26 mouse cellular contexts compared by ENCODE assay signal in the genomic region with DNA sequence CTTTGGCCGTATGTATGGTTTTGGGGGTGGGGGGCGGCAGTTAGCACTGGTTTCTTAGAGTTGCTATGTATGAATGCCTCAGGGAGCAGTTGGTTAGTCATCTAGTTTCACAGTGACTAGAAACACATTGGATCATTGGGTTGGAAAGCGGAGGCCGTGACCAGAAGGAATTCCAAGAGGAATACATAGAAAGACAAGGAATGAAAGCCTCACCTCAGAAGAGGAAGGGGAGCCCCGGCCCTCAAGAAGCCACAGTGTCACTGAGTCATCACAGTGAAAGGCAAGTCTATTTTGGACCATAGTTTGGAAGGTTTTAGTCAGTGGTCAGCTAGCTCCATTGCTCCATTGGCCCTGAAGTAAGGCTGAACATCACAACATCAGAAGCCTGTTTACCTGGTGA.
DNase-seq lines count a peak whose midpoint lies in the region; ATAC-seq and TF ChIP-seq lines count a peak whose summit lies in the region.
"Had no signal": no experiment of that assay in that cellular context is flagged by ENCODE, and none has a peak within 500 bp of the region (broad histone marks: within the 10 kb centered on the region; RNA-seq: fewer than 3 reads in every experiment).

No protein-coding gene starts in this region.

- H3K27me3 ChIP-seq in forebrain, embryonic 12.5 days = no peaks in the 10 kb centered on the region
- no peaks in the 10 kb centered on the region for H3K27me3 ChIP-seq in forebrain, embryonic 11.5 days (ENCODE audit: control insufficient read depth, insufficient read depth, low read length)
- no peaks in the 10 kb centered on the region for H3K27me3 ChIP-seq in kidney, postnatal 0 days (ENCODE audit: insufficient read depth, low read length)
- no peaks in the 10 kb centered on the region for H3K27me3 ChIP-seq in kidney, embryonic 14.5 days (ENCODE audit: control insufficient read depth, insufficient read depth, low read length)
- H3K27me3 ChIP-seq: embryonic facial prominence, embryonic 15.5 days; intestine, embryonic 15.5 days; megakaryocyte, embryonic 14.5 days; midbrain, embryonic 13.5 days; neural tube, embryonic 12.5 days; stomach, embryonic 15.5 days had no signal

- no peaks in the 10 kb centered on the region for H3K9me3 ChIP-seq in forebrain, embryonic 12.5 days
- no peaks in the 10 kb centered on the region for H3K9me3 ChIP-seq in forebrain, embryonic 11.5 days (ENCODE audit: control insufficient read depth, low read length)
- no peaks in the 10 kb centered on the region for H3K9me3 ChIP-seq in kidney, postnatal 0 days (replicated peaks; ENCODE audit: low read length)
- no peaks in the 10 kb centered on the region for H3K9me3 ChIP-seq in kidney, embryonic 14.5 days (ENCODE audit: control insufficient read depth, low read length)
- H3K9me3 ChIP-seq: embryonic facial prominence, embryonic 15.5 days; intestine, embryonic 15.5 days; megakaryocyte, embryonic 14.5 days; midbrain, embryonic 13.5 days; neural tube, embryonic 12.5 days; stomach, embryonic 15.5 days had no signal

- H3K9ac ChIP-seq in forebrain, embryonic 12.5 days = no peak overlapping the region
- H3K9ac ChIP-seq in forebrain, embryonic 11.5 days (ENCODE audit: low read length) = no peak overlapping the region
- no peak overlapping the region for H3K9ac ChIP-seq in kidney, postnatal 0 days (ENCODE audit: low read depth, low read length)
- no peak overlapping the region for H3K9ac ChIP-seq in kidney, embryonic 14.5 days (ENCODE audit: low read depth, low read length)
- H3K9ac ChIP-seq: embryonic facial prominence, embryonic 15.5 days; intestine, embryonic 15.5 days; liver, embryonic 14.5 days; lung, embryonic 14.5 days; midbrain, embryonic 13.5 days; neural tube, embryonic 12.5 days; stomach, embryonic 15.5 days had no signal

- no peaks in the 10 kb centered on the region for H3K79me2 ChIP-seq in macrophage (ENCODE audit: inconsistent target)

- no peak for ATAC-seq in forebrain, embryonic 12.5 days (ENCODE audit: low FRiP score)
- no peak for ATAC-seq in forebrain, embryonic 11.5 days (replicated peaks; ENCODE audit: low FRiP score)
- peak; percentile 46; the same call in 1 of the 2 replicates for ATAC-seq in kidney, postnatal 0 days (replicated peaks; ENCODE audit: low FRiP score, low read depth)
- ATAC-seq in kidney, embryonic 14.5 days (ENCODE audit: low FRiP score, low TSS enrichment) = no peak
- ATAC-seq in cerebellum, adult (ENCODE audit: insufficient number of reproducible peaks, low FRiP score, low TSS enrichment) = no peak
- ATAC-seq: hindbrain, embryonic 16.5 days; intestine, embryonic 15.5 days; midbrain, embryonic 13.5 days had no signal

- no peak for DNase-seq in forebrain, embryonic 11.5 days (ENCODE audit: low spot score)
- DNase-seq in kidney, postnatal 0 days (ENCODE audit: low spot score) = no peak
- DNase-seq in NIH3T3 (ENCODE audit: low read depth) = peak; percentile 20
- no peak for DNase-seq in gastrocnemius, postnatal 4 days (ENCODE audit: low spot score in 2 of 2)
- DNase-seq: adrenal gland, postnatal 10 days; cerebellum, adult 9-10 months; gastrocnemius, postnatal 10 days; heart, adult 2 months; kidney, adult 9 months; layer of hippocampus, postnatal 36 days; lung, embryonic 14.5 days; right cerebral cortex, adult 18-20 months; right cerebral cortex, postnatal 4 days; thymus, postnatal 25 days had no signal

- no peak overlapping the region for H3K4me3 ChIP-seq in forebrain, embryonic 12.5 days (replicated peaks)
- no peak overlapping the region for H3K4me3 ChIP-seq in forebrain, embryonic 11.5 days (ENCODE audit: low read depth, low read length)
- no peak overlapping the region for H3K4me3 ChIP-seq in kidney, postnatal 0 days (replicated peaks; ENCODE audit: low read depth, low read length)
- no peak overlapping the region for H3K4me3 ChIP-seq in kidney, embryonic 14.5 days (ENCODE audit: low read length)
- no peak overlapping the region for H3K4me3 ChIP-seq in macrophage (ENCODE audit: inconsistent target)
- H3K4me3 ChIP-seq: embryonic facial prominence, embryonic 15.5 days; heart, adult 2 months; intestine, embryonic 15.5 days; megakaryocyte, embryonic 14.5 days; midbrain, embryonic 13.5 days; neural tube, embryonic 12.5 days; stomach, embryonic 15.5 days had no signal

- no peak overlapping the region for H3K4me2 ChIP-seq in forebrain, embryonic 12.5 days
- no peak overlapping the region for H3K4me2 ChIP-seq in forebrain, embryonic 11.5 days (ENCODE audit: low read depth, low read length, severe bottlenecking)
- H3K4me2 ChIP-seq in kidney, postnatal 0 days (ENCODE audit: low read length) = no peak overlapping the region
- H3K4me2 ChIP-seq in kidney, embryonic 14.5 days (replicated peaks; ENCODE audit: low read depth, low read length) = no peak overlapping the region
- H3K4me2 ChIP-seq: embryonic facial prominence, embryonic 15.5 days; intestine, embryonic 15.5 days; lung, embryonic 14.5 days; midbrain, embryonic 13.5 days; neural tube, embryonic 12.5 days; stomach, embryonic 15.5 days had no signal

- H3K27ac ChIP-seq in forebrain, embryonic 12.5 days = 0 out of 2 replicates have a peak overlapping the region, but pooled peaks have one; percentile 25
- no peak overlapping the region for H3K27ac ChIP-seq in forebrain, embryonic 11.5 days (ENCODE audit: low read depth, low read length)
- no peak overlapping the region for H3K27ac ChIP-seq in kidney, postnatal 0 days
- no peak overlapping the region for H3K27ac ChIP-seq in kidney, embryonic 14.5 days (ENCODE audit: low read depth, low read length)
- H3K27ac ChIP-seq in macrophage = peak overlapping the region; percentile 72
- H3K27ac ChIP-seq: heart, adult 2 months; intestine, embryonic 15.5 days; liver, embryonic 14.5 days; midbrain, embryonic 13.5 days; neural tube, embryonic 12.5 days; stomach, embryonic 15.5 days had no signal

- WGBS in forebrain, embryonic 12.5 days = 90% methylated on average over 5 of the region's 5 CpGs
- WGBS in forebrain, embryonic 11.5 days = 91% methylated on average over 5 of the region's 5 CpGs
- 46% methylated on average over 5 of the region's 5 CpGs for WGBS in kidney, postnatal 0 days
- 63% methylated on average over 5 of the region's 5 CpGs for WGBS in kidney, embryonic 14.5 days
- WGBS in macrophage (ENCODE audit: missing documents) = 83% methylated on average over 5 of the region's 5 CpGs

- TF ChIP-seq CTCF in kidney, postnatal 0 days (IDR thresholded peaks at IDR 0.05; ENCODE audit: low read depth) = no peak

- peaks cover 10% of the 10 kb centered on the region for H3K4me1 ChIP-seq in forebrain, embryonic 12.5 days
- H3K4me1 ChIP-seq in forebrain, embryonic 11.5 days (replicated peaks; ENCODE audit: control insufficient read depth, insufficient read depth, low read length) = peaks cover 3% of the 10 kb centered on the region; the same call in 1 of the 2 replicates
- H3K4me1 ChIP-seq in kidney, postnatal 0 days (replicated peaks; ENCODE audit: insufficient read depth, low read length) = 0 out of 2 replicates have a peak, but pooled peaks cover 4% of the 10 kb centered on the region
- peaks cover 12% of the 10 kb centered on the region for H3K4me1 ChIP-seq in kidney, embryonic 14.5 days (ENCODE audit: control insufficient read depth, insufficient read depth, low read length)
- H3K4me1 ChIP-seq: stomach, embryonic 15.5 days had no signal

- H3K36me3 ChIP-seq in forebrain, embryonic 12.5 days (replicated peaks) = peaks cover 17% of the 10 kb centered on the region
- no peaks in the 10 kb centered on the region for H3K36me3 ChIP-seq in forebrain, embryonic 11.5 days (ENCODE audit: control insufficient read depth, insufficient read depth, low read length)
- peaks cover 2% of the 10 kb centered on the region; the same call in 1 of the 2 replicates for H3K36me3 ChIP-seq in kidney, postnatal 0 days (ENCODE audit: insufficient read depth, low read length)
- H3K36me3 ChIP-seq in kidney, embryonic 14.5 days (ENCODE audit: control insufficient read depth, insufficient read depth, low read length) = peaks cover under 1% of the 10 kb centered on the region; the same call in 1 of the 2 replicates
- H3K36me3 ChIP-seq in macrophage (ENCODE audit: inconsistent target) = no peaks in the 10 kb centered on the region
- H3K36me3 ChIP-seq: neural tube, embryonic 12.5 days had no signal

Comparison
In these comparisons a context has a peak if more than half of its experiments do, and no peak if none do; other contexts are left out.
1. H3K27ac ChIP-seq: peak in forebrain, embryonic 12.5 days (single experiment) and macrophage (single experiment); none in forebrain, embryonic 11.5 days (single experiment), kidney, postnatal 0 days (single experiment) and kidney, embryonic 14.5 days (single experiment).